Mouse (Mus musculus) urinary bladder, postnatal 10 days (tissue): ENCODE measurements around the gene Wdr73.
"Not testable (repeated sequence)": the region's sequence is repeated elsewhere in the genome, so short reads cannot be mapped to it uniquely, and the experiment has no call there.

Source experiments
- DNase-seq: peaks from one replicate; pipeline ENCODE4 v3.0.0; 2022; ENCODE audit warnings: low spot score

The Wdr73 gene

DNA sequence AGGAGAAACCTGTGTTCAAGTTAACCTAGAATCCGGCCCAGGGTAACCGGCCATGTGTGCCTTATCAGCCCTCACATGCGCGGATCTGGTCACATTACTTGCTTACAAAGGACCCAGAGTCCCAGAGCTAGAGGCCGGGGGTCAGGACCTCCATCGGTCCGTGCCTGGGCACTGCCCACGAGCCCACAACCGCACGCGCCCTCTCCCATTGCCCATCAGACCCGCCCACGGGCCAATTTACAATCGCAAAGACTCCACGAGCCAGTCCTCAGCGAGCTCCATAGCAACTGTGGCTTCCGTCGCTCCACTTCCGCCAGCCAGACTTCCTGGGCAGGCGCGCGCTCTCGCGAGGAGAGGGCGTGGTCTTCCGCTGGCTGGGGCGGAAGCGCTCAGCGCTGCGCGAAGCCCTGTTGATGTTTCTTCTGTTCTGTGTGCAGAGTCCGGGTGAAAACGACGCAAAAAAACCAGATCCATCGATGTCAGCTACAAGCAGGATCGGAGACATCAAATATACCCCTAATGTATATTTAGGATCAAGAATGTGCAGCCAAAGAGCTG is at the start of gene Wdr73:
Gene Wdr73 (minus strand): TSS at position 326 of the 558 bp plus-strand sequence.
- peak; percentile 42 for DNase-seq

GRCm38 (mm10) chr7:80947445-80948350 is 46.6 kb upstream of the Wdr73 start, which contains the start of gene Sec11a:
Sec11a (minus strand) TSS chr7:80947780.
- peak; percentile 80 for DNase-seq

- DNase-seq: no peak
Measured at GRCm38 (mm10) chr7:80939808-80940207, 38.7 kb upstream of the Wdr73 start.

DNA sequence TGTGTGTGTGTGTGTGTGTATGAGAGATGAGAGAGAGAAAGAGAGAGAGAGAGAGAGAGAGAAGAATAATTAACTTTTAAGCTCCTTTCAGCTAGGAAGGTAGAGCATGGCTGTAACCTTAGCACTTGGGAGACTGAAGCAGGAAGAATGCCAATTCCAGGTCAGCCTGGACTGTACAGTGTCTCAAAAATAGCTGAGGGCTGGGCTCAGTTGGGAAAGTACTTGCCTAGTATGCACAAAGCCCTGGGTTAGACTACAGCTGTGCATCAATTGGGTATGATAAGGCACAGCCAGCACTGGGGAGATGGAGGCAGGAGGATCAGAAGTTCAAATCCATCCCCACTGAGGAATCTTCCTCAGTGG is 36.2 kb upstream of the Wdr73 start:
- not testable (repeated sequence) for DNase-seq

DNA sequence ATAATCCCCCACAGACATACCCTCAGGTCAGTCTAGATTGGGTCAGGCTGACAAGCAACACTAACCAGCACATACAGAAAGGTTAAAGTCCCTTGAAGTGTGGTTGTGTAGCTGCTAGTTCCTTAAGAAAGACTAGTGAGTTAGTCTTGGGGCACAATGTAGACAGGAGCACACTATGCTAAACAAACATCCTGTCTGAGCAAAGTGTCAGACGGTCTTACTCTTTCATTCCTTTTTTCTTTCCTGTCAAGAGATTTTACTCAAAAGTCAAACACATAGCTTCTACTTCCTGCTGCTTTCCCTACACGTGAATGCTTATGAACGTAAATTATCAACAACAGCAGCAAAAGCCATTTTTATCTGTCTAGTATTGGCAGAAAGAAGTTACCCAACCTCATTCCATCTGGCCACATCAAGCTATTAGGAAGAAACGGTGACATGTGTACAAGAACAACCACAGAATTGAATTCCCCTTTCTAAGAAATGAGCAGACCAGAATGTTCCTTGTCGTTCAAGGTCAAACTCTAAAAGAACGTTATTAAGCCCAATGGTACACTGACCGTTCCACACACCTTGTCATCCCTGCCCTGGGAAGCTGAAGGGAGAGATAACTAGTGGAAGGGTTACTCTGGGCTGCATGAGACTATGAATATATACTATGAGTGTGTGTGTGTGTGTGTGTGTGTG is 35.7 kb upstream of the Wdr73 start:
- DNase-seq: not testable (repeated sequence)

GRCm38 (mm10) chr7:80935834-80936233 is 34.8 kb upstream of the Wdr73 start:
- DNase-seq: no peak

DNA sequence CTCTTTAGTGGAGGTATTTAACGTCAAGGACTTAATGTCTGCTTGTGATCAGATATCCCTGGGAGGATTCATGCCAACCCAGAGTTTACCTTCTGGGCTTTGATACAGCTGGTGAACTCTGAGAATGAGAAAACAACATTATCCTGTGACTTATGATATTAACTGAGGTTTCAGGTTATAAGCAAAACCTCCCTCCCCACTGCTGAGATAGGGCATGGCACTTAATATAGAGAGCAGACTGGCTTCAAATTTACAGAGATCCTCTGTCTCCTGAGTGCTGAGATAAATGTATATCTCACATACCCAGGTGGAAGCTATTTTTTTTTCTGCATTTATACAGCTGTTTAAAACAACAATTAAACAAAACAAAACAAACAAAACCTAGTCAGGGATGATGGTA is 31.7 kb upstream of the Wdr73 start:
- no peak for DNase-seq

GRCm38 (mm10) chr7:80931618-80932207 is 30.6 kb upstream of the Wdr73 start:
- no peak for DNase-seq

DNA sequence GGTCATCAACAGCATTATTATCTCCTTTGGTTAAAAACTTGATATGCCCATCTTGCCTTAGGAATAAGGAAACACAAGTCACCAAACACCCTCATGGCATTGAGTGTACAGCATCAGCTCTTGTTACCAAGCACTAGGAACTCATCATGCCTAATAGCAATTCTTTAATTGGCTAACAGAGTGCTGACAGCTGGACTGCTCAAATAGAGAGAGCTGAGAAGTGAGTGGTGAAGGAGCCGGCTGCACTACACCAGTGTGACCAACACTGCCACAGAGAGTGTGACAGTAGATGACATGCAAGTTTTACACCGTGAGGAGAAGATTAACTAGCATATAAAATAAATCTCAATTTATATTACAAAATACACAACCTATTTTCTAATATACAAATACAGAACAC is 22.1 kb upstream of the Wdr73 start:
- DNase-seq: no peak

GRCm38 (mm10) chr7:80919647-80920008 is 18.6 kb upstream of the Wdr73 start:
- DNase-seq: no peak

- no peak for DNase-seq
Measured at GRCm38 (mm10) chr7:80918982-80919646, 18.0 kb upstream of the Wdr73 start.

GRCm38 (mm10) chr7:80917916-80918465 is 16.9 kb upstream of the Wdr73 start:
- DNase-seq: no peak

DNA sequence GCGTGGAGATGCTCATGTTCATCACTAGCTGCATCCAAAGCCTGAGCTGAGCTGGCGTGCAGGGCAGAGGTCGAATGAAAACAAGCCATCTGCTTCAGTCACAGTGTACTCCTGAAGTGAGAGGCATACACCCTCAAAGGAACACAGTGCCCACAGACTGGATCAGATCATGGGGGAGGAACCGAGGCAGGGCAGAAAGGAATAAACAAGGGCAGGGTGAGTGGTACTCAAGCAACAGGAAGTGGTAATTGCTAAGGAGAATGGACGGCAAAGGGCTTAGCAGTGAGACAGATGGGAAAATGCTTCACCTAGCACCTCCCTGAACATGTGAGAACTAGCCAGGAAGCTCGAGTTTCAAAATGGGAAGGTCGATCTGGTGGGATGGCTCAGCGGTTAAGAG is 11.4 kb upstream of the Wdr73 start:
- no peak for DNase-seq

- DNase-seq: no peak
Measured at GRCm38 (mm10) chr7:80911053-80911452, 10.0 kb upstream of the Wdr73 start.

DNA sequence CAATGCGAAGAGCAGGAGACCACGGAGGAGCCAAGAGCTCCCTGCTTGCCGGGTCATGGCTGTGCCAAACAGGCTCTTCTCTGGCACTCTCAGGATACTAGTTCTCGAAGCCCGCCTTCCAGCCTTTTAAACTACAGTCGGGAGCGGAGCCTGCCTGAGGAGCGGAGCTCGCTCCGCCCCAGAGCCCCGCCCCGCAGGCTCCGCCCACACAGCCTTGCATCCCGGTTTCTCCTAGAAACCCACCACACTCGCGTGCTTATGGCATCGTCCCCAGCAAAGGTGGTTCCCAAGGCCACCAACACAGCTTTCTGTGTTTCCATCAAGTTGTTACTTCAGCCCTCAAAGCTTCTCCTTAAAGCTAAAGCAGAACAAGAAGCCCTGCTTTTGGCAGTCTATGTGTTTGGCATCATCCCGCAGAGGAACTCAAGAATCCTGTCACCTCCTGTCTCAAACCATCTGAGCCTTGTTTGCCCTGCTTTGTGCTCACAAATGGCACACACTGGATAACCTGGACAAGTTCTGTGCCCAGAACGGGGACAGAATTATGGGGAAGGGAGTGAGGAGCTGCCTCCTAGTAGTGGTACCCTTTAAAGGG is 3.9 kb upstream of the Wdr73 start, which contains the start of gene Nmb:
Gene Nmb (minus strand): TSS at position 156 of the 595 bp plus-strand sequence.
- DNase-seq: no peak

DNA sequence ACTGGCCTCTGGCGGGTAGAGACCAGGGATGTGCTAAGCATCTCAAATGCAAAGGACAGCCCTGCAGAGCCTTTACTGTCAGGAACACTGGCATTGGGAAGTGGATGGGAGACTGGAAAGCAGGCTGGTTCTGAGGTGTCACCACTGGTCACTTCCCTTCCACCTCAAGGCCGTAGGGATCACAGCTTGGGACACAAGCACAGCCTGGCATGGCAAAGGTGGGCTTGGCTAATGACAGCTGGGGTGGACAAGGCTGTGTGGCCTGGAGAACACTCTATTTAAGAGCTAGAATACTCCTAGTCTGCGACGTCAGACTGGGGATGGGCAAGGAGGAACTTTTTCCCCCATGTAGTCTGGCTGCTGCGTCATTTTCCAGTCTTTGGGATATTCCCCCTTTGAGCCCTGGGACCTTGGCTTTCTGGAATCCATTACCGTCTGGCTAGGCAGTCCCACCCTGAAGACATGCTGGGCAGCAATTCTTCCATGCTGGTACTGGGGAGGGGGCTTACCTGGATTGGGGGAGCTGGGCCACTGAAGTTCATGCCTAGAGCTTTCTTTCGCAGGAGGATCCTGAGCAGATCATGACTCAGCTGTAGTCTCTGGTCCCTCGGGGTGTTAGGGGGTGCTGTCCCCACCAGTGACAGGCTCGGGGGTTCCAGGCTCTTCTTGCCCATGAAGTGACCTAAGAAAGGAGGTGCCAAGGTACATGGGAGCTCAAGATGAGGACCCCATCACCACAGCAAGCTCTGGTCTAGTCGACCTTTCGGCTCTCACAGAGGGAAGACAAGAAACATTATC is 2.8 kb upstream of the Wdr73 start:
- no peak for DNase-seq

DNA sequence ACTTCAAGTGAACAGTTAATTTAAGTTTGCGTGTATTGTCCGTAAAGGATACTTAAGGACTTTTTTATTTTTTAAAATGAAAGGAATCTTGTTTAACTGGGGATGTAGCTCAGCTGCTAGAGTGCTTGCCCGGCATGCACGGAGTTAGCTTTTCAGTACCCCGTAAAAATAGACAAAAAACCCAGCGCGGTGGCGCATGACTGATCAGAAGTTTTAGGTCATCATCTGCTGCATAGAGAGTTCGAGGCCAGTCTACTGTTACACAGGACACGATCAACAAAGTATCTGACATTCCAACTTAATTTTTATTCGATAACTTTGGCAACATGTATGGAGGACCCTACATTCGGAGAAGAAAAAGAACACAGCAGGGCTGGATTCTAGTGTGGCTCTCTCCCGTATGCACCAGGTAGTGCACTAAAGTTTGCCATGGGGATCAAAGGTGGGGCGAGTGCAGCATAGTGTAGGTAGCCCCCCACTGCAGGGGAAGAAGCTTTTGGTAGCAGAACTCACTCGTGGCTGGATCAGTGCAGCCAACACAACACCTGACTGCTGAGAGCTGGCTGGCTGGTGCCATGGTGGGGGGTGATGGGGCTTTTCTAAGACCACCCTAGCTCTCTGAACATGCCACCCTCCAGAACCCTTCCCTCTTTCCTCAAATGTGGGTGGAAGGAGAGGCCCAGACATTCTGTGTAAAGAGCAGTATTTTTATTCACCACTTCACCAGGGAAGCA is 639 bp upstream of the Wdr73 start:
- DNase-seq: no peak

GRCm38 (mm10) chr7:80897721-80898120 is 3.3 kb downstream of the Wdr73 start:
- no peak for DNase-seq

DNA sequence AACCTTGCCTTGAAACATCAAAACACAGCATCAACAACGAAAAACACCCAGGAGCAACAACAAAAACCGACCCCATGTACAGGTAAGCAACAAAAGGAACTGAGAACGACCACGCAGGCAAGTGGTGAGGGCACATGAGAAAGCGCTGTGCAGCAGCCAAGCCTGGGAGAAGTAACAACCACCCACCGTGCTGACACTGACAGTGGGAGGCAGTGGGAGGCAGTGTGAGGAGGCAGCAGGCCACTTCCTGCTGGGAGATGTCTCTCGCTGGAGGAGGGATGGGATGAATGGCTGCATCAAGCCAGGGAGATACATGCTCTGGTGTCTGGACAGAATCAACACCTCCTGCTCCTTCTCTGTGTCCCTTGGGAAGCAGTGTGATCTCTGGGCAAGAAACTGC is 3.9 kb downstream of the Wdr73 start:
- DNase-seq: no peak
